Mouse (Mus musculus) testis, postnatal 14 days (tissue): ENCODE measurements around the gene Gm3138.
"Not testable (repeated sequence)": the region's sequence is repeated elsewhere in the genome, so short reads cannot be mapped to it uniquely, and the experiment has no call there.

ENCODE experiments used
- DNase-seq: peaks from one replicate; pipeline ENCODE4 v3.0.0; 2021; ENCODE audit warnings: low spot score

The Gm3138 gene

GRCm38 (mm10) chr14:4249331-4249730 is at the start of gene Gm3138:
TSS of gene Gm3138 (plus strand) at chr14:4249631.
- DNase-seq, result not testable (repeated sequence)

DNA sequence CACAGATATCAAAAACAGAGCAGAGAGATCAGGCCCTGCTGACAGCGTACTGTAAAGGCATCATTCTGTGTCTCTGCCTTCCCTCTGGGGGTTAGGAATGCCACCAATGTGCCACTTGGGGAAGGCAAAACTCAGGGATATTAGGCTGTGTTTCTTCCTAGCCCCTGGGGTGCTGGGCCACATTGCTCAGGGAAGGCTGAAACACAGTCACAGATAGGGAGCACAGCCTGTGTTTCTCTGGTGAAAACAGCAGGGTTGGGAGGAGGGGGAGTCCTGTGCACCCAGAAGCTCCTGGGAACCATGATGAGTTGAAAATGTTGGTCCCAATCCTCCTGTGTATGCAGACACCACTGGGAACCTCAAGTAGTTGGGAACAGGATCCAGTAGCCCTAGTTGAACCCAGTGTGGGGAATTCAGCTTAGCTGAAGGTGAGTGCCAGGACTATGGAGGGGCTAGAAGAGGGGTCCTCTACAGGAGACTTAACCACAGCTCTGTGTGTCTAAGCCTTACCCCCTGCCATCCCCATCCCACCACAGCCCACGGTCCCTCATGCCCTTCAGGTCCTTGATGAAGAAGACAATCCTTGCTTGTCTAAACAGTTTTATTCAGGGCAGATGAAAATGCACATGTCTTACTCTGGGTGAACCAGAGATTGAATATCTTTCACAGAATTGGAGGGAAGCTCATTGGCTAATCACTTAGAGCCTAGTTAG is 20.0 kb downstream of the Gm3138 start:
- DNase-seq, result not testable (repeated sequence)

DNA sequence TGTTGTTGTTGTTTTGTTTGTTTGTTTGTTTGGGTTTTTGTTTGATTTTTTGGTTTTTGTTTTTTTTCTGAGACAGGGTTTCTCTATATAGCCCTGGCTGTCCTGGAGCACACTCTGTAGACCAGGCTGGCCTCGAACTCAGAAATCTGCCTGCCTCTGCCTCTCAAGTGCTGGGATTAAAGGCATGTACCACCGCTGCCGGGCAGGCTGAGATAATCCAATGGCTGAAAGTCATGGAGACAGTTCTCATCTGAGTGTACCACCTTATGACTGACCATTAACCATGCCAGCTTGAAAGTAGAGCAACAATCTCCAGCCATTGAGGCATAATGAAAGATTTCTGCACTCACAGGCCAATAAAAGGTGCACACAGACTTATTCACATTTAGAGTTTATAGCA is 30.4 kb downstream of the Gm3138 start:
- not testable (repeated sequence) for DNase-seq
